Mouse (Mus musculus) lung, embryonic 14.5 days (tissue): Measurements from ENCODE around the gene Cebpa. TPM values are rescaled to one million over a fixed set of nuclear protein-coding genes. Genes with fewer than 3 reads are reported as not detected.

Experiments
- ATAC-seq: fragments of 200-750 bp; cut with Nextera tagmentation; 2 replicates; pipeline ENCODE4 v1.8.0; 2017; ENCODE audit warnings: mild to moderate bottlenecking, moderate TSS enrichment, moderate library complexity; ENCODE audit not compliant: insufficient read depth
- DNase-seq: peaks from one replicate; pipeline ENCODE4 v3.0.0-alpha.2; 2015
- H3K27ac ChIP-seq: fragments of 300-500 bp; sonication (generic); 2 replicates; pipeline ENCODE4 v1.5.1; 2014; ENCODE audit warnings: low read depth, mild to moderate bottlenecking, moderate library complexity
- H3K27me3 ChIP-seq: fragments of 300-500 bp; sonication (generic); 2 replicates; pipeline ENCODE4 v1.6.1; 2014; ENCODE audit warnings: low read length, control low read depth; ENCODE audit not compliant: insufficient read depth
- H3K36me3 ChIP-seq: fragments of 300-500 bp; sonication (generic); 2 replicates; pipeline ENCODE4 v1.6.1; 2014; ENCODE audit warnings: control low read depth; ENCODE audit not compliant: insufficient read depth
- H3K4me1 ChIP-seq: fragments of 300-500 bp; sonication (generic); 2 replicates; pipeline ENCODE4 v1.6.1; 2014; ENCODE audit warnings: antibody characterized with exemption, control low read depth; ENCODE audit not compliant: insufficient read depth
- H3K4me2 ChIP-seq: fragments of 300-500 bp; sonication (generic); 2 replicates; pipeline ENCODE4 v1.6.1; 2014; ENCODE audit warnings: mild to moderate bottlenecking
- H3K4me3 ChIP-seq: fragments of 300-500 bp; sonication (generic); 2 replicates; pipeline ENCODE4 v1.5.1; 2014; ENCODE audit warnings: low read depth, low read length
- H3K9ac ChIP-seq: fragments of 300-500 bp; sonication (generic); 2 replicates; pipeline ENCODE4 v1.6.1; 2014
- H3K9me3 ChIP-seq: fragments of 300-500 bp; sonication (generic); 2 replicates; pipeline ENCODE4 v1.6.1; 2016; ENCODE audit warnings: low read depth, low read length, control low read depth
- CTCF ChIP-seq: IDR thresholded peaks from 2 replicates; pipeline ENCODE4 v1.5.1; 2016; ENCODE audit warnings: antibody characterized with exemption, low read depth
- WGBS: fragments of 180-500 bp; shearing (Covaris S2); extraction: QIAGEN DNeasy Blood & Tissue Kit; methylation state at CpG from one replicate; pipeline ENCODE4 v1.1.7; 2014; 5-methylcytosine and 5-hydroxymethylcytosine counted together
- polyA plus RNA-seq: library from polyadenylated mRNA; unstranded; fragments of >200 nt; fragmentation: Nextera tagmentation; extraction: Ambion mirVana; gene quantifications from 2 replicates; pipeline ENCODE4 v1.2.1, GENCODE M21; 2014

The Cebpa gene
- polyA plus RNA-seq, 1 experiment from 2014 or later, result 5.1 TPM

DNA sequence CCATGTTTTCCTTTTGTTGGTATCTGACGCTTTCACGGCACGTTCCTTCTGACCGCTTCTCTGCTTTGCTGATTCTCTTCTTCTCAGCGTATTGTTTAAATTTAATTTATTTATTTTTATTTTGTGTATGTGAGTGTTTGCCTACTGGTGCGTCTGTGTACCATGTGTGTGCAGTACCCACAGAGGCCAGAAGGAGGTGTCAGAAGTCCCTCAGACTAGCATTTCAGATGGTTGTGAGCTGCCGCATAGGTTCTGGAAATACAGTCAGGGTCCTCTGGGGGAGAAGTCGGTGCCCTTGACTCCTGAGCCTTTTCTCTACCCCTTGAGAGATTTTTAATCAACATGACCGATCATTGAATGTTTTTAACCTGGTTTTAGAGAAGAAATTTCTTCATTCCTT lies 12.5 kb downstream of the Cebpa start:
- WGBS, result 93% methylated on average over 9 of the region's 9 CpGs
- ATAC-seq, result no peak
- Histone ChIP-seq H3K4me1 (peaks cover 4% of the 10 kb centered on the region; the same call in 1 of the 2 replicates), H3K36me3 (no peaks in the 10 kb centered on the region), H3K4me3 (no peak overlapping the region), H3K9me3 (no peaks in the 10 kb centered on the region), H3K4me2 (no peak overlapping the region), H3K27me3 (no peaks in the 10 kb centered on the region), H3K9ac (no peak overlapping the region), H3K27ac (no peak overlapping the region)
- DNase-seq, result no peak
- peak; percentile 36; the same call in 1 of the 2 replicates for TF ChIP-seq CTCF

DNA sequence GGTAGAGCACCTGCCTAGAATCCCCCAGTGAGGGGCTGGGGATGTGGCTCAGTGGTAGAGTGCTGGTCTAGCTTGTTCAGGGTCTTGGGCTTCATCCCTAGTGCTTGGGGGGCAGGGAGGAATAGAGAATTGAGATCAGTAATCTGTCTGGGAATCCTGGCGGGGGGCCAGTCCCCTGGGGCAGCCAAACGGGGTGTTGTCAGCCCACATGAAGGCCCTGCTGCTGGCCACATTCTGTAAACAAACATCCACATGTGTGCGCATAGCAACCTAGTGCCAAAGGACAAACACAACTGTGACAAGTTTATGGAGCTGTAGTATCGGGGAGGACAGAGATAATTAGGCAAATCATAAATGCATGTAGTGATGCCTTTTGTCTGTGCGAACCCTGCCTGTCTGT lies 15.5 kb downstream of the Cebpa start:
- H3K27me3 ChIP-seq, result no peaks in the 10 kb centered on the region
- WGBS, result 15% methylated on average over 5 of the region's 5 CpGs
- H3K4me1 ChIP-seq, result no peaks in the 10 kb centered on the region
- no peak for TF ChIP-seq CTCF
- no peak overlapping the region for H3K4me2 ChIP-seq
- peak; percentile 88 for DNase-seq
- no peaks in the 10 kb centered on the region for H3K9me3 ChIP-seq
- H3K27ac ChIP-seq, result no peak overlapping the region
- peak; percentile 76 for ATAC-seq
- no peak overlapping the region for H3K9ac ChIP-seq
- H3K4me3 ChIP-seq, result no peak overlapping the region
- H3K36me3 ChIP-seq, result no peaks in the 10 kb centered on the region

DNA sequence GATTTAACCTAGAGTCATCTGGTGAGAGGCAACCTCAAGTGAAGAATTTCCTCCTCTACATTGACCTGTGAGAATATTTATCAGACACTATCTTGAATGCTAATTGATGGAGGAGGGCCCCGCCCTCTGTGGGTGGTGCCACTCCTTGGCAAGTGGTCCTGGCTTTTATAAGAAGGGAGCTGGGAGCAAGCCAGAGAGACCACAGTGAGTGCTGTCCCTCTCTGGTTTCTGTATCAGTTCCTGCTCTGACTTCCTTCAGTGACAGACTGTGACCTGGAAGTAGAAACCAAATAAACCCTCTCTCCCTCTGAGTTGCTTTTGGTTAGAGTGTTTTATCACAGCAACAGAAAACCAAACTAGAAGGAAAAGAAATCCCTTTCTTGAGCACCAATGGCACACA lies 18.4 kb downstream of the Cebpa start:
- Histone ChIP-seq H3K9ac (no peak overlapping the region), H3K9me3 (no peaks in the 10 kb centered on the region), H3K27ac (no peak overlapping the region), H3K4me1 (peaks cover 14% of the 10 kb centered on the region), H3K36me3 (no peaks in the 10 kb centered on the region), H3K4me3 (no peak overlapping the region), H3K4me2 (no peak overlapping the region), H3K27me3 (no peaks in the 10 kb centered on the region)
- TF ChIP-seq CTCF, result no peak
- ATAC-seq (no peak), DNase-seq (no peak)
- WGBS, result 83% methylated on average over 1 of the region's 1 CpGs

DNA sequence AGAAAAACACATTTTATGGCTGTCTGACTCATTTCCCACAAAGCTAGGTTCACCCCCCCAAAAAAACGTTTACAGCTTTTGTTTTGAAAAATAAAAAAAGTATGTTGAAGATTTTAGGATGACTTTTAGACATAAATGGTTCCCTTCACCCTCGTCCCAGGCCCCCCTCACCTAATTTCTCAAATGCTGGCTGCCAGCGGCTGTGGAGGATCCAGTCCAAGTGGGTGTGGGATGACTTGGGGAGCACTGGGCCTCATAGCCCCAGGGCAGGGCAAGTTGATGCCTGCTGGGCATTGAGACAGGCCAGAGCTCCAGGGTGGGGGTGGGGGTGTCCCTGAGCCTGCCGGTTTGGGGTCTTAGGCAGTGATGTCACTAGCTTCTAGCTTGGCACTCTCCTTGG lies 19.4 kb downstream of the Cebpa start:
- peaks cover 14% of the 10 kb centered on the region for H3K4me1 ChIP-seq
- H3K9ac ChIP-seq, result no peak overlapping the region
- no peak overlapping the region for H3K4me2 ChIP-seq
- no peak for TF ChIP-seq CTCF
- no peaks in the 10 kb centered on the region for H3K36me3 ChIP-seq
- ATAC-seq, result no peak
- no peaks in the 10 kb centered on the region for H3K9me3 ChIP-seq
- no peak overlapping the region for H3K4me3 ChIP-seq
- no peak for DNase-seq
- H3K27ac ChIP-seq, result no peak overlapping the region
- H3K27me3 ChIP-seq, result no peaks in the 10 kb centered on the region
- WGBS, result 36% methylated on average over 4 of the region's 4 CpGs

DNA sequence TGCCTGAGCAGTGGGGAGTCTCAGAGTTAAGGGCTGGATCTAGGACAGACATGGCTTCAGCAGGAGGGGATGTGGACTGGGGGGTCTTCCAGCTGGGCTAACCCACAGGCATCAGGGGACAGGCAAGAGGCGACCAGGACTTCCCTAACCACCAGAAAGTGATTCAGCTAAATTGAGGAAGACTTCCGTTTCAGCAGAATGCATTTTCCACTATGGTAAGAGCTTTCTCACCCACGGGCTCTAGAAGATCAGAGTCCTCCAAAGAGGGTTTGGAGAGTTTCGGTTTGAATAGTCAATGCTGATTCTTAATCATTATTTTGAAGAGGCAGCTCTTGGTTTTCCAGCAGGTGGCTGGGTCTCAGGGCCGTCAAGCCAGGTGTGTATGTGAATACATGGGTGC lies 20.8 kb downstream of the Cebpa start:
- no peak for ATAC-seq
- Histone ChIP-seq H3K36me3 (no peaks in the 10 kb centered on the region), H3K4me2 (no peak overlapping the region), H3K27me3 (no peaks in the 10 kb centered on the region), H3K27ac (no peak overlapping the region), H3K9me3 (no peaks in the 10 kb centered on the region), H3K4me3 (no peak overlapping the region), H3K4me1 (peaks cover 14% of the 10 kb centered on the region), H3K9ac (no peak overlapping the region)
- no peak for TF ChIP-seq CTCF
- DNase-seq, result no peak
- WGBS, result 88% methylated on average over 5 of the region's 5 CpGs

DNA sequence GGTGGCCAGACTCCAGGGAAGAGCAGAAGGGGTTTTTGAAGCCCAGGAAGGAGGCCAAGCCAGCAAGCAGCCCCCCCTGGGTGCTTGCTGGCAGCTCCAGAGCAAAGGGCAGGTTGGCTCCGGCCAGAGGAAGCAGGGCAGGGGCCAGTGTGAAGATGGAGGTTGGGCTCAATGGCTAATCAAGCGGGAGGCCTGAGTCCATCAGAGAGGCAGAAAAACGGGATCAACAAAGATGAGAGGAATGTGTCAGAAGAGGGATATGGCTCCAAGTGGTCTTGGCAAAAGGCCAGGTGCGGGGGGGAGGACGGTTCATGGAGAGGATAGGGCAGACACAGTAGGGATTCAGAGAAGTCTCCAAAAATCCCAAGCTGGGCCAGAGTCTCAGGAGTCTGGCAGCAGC lies 22.4 kb downstream of the Cebpa start:
- 16% methylated on average over 5 of the region's 5 CpGs for WGBS

DNA sequence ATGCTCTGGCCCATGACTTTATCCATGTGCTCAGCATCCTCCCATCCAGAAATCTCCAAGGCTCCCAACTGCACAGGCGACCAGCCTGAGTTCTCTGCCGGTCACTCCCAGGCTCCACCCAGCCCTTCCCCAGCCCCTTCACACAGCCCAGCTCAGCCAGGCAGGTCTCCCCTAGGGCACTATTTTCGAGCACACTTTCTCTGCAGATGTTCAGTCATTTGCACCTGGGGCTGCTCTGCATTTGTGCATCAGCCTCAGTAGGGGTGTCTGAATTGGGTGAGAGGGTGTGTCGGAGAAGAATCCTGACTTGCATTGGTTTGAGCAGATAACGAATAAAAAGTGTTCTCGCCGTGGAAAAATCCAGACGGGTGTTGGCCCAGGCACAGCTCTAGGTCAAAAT lies 23.4 kb downstream of the Cebpa start:
- H3K9ac ChIP-seq, result no peak overlapping the region
- H3K4me2 ChIP-seq, result no peak overlapping the region
- H3K4me3 ChIP-seq, result no peak overlapping the region
- TF ChIP-seq CTCF, result no peak
- no peaks in the 10 kb centered on the region for H3K27me3 ChIP-seq
- no peak for ATAC-seq
- DNase-seq, result no peak
- H3K27ac ChIP-seq, result peak overlapping the region; percentile 69
- H3K4me1 ChIP-seq, result peaks cover 14% of the 10 kb centered on the region
- 63% methylated on average over 8 of the region's 8 CpGs for WGBS
- H3K9me3 ChIP-seq, result no peaks in the 10 kb centered on the region
- no peaks in the 10 kb centered on the region for H3K36me3 ChIP-seq

More for the DNA sequence above, 22.4 kb downstream of the Cebpa start:
- Histone ChIP-seq H3K4me1 (peaks cover 14% of the 10 kb centered on the region), H3K9ac (no peak overlapping the region), H3K36me3 (no peaks in the 10 kb centered on the region), H3K9me3 (no peaks in the 10 kb centered on the region), H3K4me2 (no peak overlapping the region), H3K27me3 (no peaks in the 10 kb centered on the region), H3K4me3 (no peak overlapping the region), H3K27ac (peak overlapping the region; percentile 69)
- ATAC-seq, result peak; percentile 85
- no peak for TF ChIP-seq CTCF
- DNase-seq, result peak; percentile 91

DNA sequence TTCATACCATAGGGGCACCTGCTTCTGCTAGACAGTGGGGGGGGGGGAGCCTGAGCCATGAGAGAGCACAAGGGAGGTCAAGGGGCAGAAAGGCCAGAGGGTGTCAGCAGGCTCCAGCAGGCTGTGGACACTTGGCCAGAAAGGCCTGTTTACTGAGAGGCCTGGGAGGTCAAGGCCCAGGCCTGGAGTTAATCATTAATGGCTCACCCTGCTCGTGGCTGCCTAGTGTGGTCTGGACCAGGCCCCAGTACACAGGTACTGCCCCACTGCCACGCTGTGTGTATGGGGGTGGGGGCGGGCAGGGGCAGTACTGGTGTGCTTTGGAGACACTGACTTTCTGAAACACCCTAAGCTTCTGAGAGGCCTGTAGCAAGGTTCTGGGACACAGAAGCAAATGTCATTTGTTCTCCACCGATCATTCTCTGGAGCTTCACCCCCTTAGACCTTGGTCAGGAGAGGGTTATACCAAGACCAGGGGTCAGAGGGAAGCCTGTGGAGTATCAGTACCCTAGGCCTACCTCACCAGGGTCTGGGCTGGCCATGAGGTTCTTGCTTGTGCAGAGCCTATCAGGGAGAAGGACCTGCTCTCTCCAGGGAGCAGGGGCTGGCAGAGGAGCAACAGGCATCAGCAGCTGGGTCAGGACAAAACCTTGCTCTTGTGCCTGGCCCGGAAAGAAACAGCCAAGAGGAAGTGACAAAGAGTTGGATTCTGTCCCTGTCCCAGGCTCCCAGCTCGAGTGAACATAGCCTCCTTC lies 24.9 kb downstream of the Cebpa start:
- Histone ChIP-seq H3K4me3 (no peak overlapping the region), H3K9me3 (no peaks in the 10 kb centered on the region), H3K27me3 (no peaks in the 10 kb centered on the region), H3K4me2 (no peak overlapping the region), H3K36me3 (no peaks in the 10 kb centered on the region), H3K27ac (no peak overlapping the region), H3K9ac (no peak overlapping the region), H3K4me1 (peaks cover 14% of the 10 kb centered on the region)
- DNase-seq, result no peak
- no peak for ATAC-seq
- WGBS, result 56% methylated on average over 6 of the region's 6 CpGs
- no peak for TF ChIP-seq CTCF
